In the genomic region with DNA sequence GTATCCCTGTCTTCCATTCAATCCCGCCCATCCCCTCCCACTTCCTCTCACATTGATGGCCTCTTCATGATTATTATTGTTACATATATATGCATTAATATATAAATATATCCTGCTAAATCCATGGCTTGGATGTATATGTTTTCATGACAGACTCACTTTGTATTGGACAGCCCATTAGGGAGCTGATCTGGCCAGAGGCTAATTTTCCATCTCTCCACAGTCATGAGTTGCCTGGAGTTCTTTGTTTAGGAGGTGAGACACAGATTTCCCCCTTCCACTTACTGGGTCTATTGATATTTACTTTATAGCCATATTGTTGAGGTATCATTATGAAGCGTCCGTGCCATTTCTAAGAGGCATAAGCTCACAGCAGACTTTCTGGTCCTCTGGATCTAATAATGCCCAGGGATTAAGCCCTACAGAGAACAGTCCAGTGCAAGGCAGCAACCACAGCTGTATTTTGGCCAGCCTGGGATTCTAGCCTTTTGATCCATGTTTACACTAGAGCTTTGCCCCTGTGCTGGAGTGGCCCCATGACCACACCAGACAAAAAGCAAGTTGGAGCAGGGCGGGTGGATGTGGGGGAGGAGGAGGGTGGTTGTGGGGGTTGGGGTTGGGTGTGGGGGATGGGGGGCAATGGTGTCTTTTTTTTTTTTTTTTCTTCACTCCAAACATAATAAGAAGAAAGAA, we compare ENCODE assay signal across 18 mouse cellular contexts.
DNase-seq lines count a peak whose midpoint lies in the region; ATAC-seq and TF ChIP-seq lines count a peak whose summit lies in the region.
"Had no signal": no experiment of that assay in that cellular context is flagged by ENCODE, and none has a peak within 500 bp of the region (broad histone marks: within the 10 kb centered on the region; RNA-seq: fewer than 3 reads in every experiment).

No protein-coding gene starts in this region.

- no peak overlapping the region for H3K4me2 ChIP-seq in lung, embryonic 14.5 days
- no peak overlapping the region for H3K4me2 ChIP-seq in midbrain, embryonic 14.5 days (ENCODE audit: low read length)
- H3K4me2 ChIP-seq: heart, embryonic 15.5 days; hindbrain, embryonic 13.5 days; intestine, embryonic 15.5 days had no signal

- no peak for TF ChIP-seq POLR2A in lung, adult 2 months (IDR thresholded peaks at IDR 0.05; ENCODE audit: borderline replicate concordance, extremely low read depth, low read depth, low read length)
- TF ChIP-seq POLR2A in liver, adult 2 months (IDR thresholded peaks at IDR 0.05; ENCODE audit: extremely low read depth, insufficient read depth, low read length): no peak

- peak; percentile 79 for ATAC-seq in lung, embryonic 14.5 days (ENCODE audit: insufficient read depth)
- ATAC-seq in midbrain, embryonic 14.5 days (ENCODE audit: low FRiP score, low TSS enrichment): no peak
- ATAC-seq in erythroid progenitor cell, adult 5-6 weeks (replicated peaks; ENCODE audit: low FRiP score, poor library complexity, severe bottlenecking): no peak
- ATAC-seq: intestine, embryonic 15.5 days; lung, postnatal 0 days had no signal

- 50% methylated on average over 4 of the region's 4 CpGs for WGBS in lung, embryonic 14.5 days
- WGBS in lung, adult 2 months: 74% methylated on average over 4 of the region's 4 CpGs
- WGBS in liver, adult 2 months: 47% methylated on average over 4 of the region's 4 CpGs
- WGBS in midbrain, embryonic 14.5 days: 39% methylated on average over 4 of the region's 4 CpGs

- H3K9me3 ChIP-seq in lung, embryonic 14.5 days (ENCODE audit: low read depth, low read length): no peaks in the 10 kb centered on the region
- no peaks in the 10 kb centered on the region for H3K9me3 ChIP-seq in midbrain, embryonic 14.5 days (ENCODE audit: control insufficient read depth, low read length)
- H3K9me3 ChIP-seq: heart, embryonic 15.5 days; hindbrain, embryonic 13.5 days; intestine, embryonic 15.5 days; megakaryocyte, embryonic 14.5 days had no signal

- DNase-seq in lung, embryonic 14.5 days: peak; percentile 47
- no peak for DNase-seq in lung, adult 2 months
- peak; percentile 54 for DNase-seq in embryo, embryonic 11 days
- peak; percentile 56 for DNase-seq in liver, adult 2 months (ENCODE audit: extremely low read depth, low read depth, low spot score)
- DNase-seq in midbrain, embryonic 14.5 days: peak; percentile 21
- DNase-seq in right cerebral cortex, adult 2 months (ENCODE audit: low spot score in 2 of 2): no peak
- DNase-seq: adrenal gland, adult 8-10 months; cerebellum, adult 2 months; gastrocnemius, postnatal 25 days; right cerebral cortex, postnatal 14 days; thymus, adult 18-20 months had no signal

- TF ChIP-seq CTCF in lung, embryonic 14.5 days (IDR thresholded peaks at IDR 0.05; ENCODE audit: low read depth): no peak
- no peak for TF ChIP-seq CTCF in lung, adult 2 months (IDR thresholded peaks at IDR 0.05; ENCODE audit: insufficient read depth, low read length)
- TF ChIP-seq CTCF in liver, adult 2 months (IDR thresholded peaks at IDR 0.05; ENCODE audit: low read depth, low read length): no peak

- H3K79me2 ChIP-seq in liver, adult 2 months (ENCODE audit: control insufficient read depth, insufficient read depth, low read length): no peaks in the 10 kb centered on the region

- no peaks in the 10 kb centered on the region for H3K27me3 ChIP-seq in lung, embryonic 14.5 days (ENCODE audit: insufficient read depth, low read length)
- no peaks in the 10 kb centered on the region for H3K27me3 ChIP-seq in liver, adult 2 months (ENCODE audit: control insufficient read depth, insufficient read depth, low read length)
- no peaks in the 10 kb centered on the region for H3K27me3 ChIP-seq in midbrain, embryonic 14.5 days (ENCODE audit: control insufficient read depth, insufficient read depth, low read length)
- H3K27me3 ChIP-seq: heart, embryonic 15.5 days; hindbrain, embryonic 13.5 days; intestine, embryonic 15.5 days had no signal

- H3K9ac ChIP-seq in lung, embryonic 14.5 days: no peak overlapping the region
- no peak overlapping the region for H3K9ac ChIP-seq in liver, adult 2 months (ENCODE audit: low read depth, low read length)
- no peak overlapping the region for H3K9ac ChIP-seq in midbrain, embryonic 14.5 days (replicated peaks; ENCODE audit: low read length)
- H3K9ac ChIP-seq: heart, embryonic 15.5 days; hindbrain, embryonic 13.5 days; intestine, embryonic 15.5 days had no signal

- H3K4me3 ChIP-seq in lung, embryonic 14.5 days (ENCODE audit: low read depth, low read length): no peak overlapping the region
- H3K4me3 ChIP-seq in lung, adult 2 months (replicated peaks; ENCODE audit: extremely low read depth, low read depth, low read length): no peak overlapping the region
- H3K4me3 ChIP-seq in liver, adult 2 months (ENCODE audit: insufficient read depth, low read depth, low read length): no peak overlapping the region
- H3K4me3 ChIP-seq in midbrain, embryonic 14.5 days (replicated peaks; ENCODE audit: low read depth, low read length): no peak overlapping the region
- H3K4me3 ChIP-seq: heart, embryonic 15.5 days; hindbrain, embryonic 13.5 days; intestine, embryonic 15.5 days; layer of hippocampus, adult 2 months; megakaryocyte, embryonic 14.5 days had no signal

- peaks cover 4% of the 10 kb centered on the region; the same call in 1 of the 2 replicates for H3K4me1 ChIP-seq in lung, embryonic 14.5 days (ENCODE audit: insufficient read depth)
- no peaks in the 10 kb centered on the region for H3K4me1 ChIP-seq in lung, adult 2 months (ENCODE audit: control insufficient read depth, insufficient read depth, low read length)
- 0 out of 2 replicates have a peak, but pooled peaks cover 1% of the 10 kb centered on the region for H3K4me1 ChIP-seq in liver, adult 2 months (ENCODE audit: control insufficient read depth, insufficient read depth, low read length)
- H3K4me1 ChIP-seq in midbrain, embryonic 14.5 days (ENCODE audit: control insufficient read depth, insufficient read depth, low read length): no peaks in the 10 kb centered on the region; the same call in 1 of the 2 replicates
- H3K4me1 ChIP-seq: hindbrain, embryonic 13.5 days had no signal

- H3K27ac ChIP-seq in lung, embryonic 14.5 days (ENCODE audit: low read depth): no peak overlapping the region
- no peak overlapping the region for H3K27ac ChIP-seq in liver, adult 2 months (replicated peaks; ENCODE audit: insufficient read depth, low read depth, low read length)
- no peak overlapping the region for H3K27ac ChIP-seq in midbrain, embryonic 14.5 days (replicated peaks; ENCODE audit: low read depth, low read length)
- H3K27ac ChIP-seq: heart, embryonic 15.5 days; hindbrain, embryonic 13.5 days; intestine, embryonic 15.5 days; layer of hippocampus, adult 2 months had no signal

- H3K36me3 ChIP-seq in lung, embryonic 14.5 days (ENCODE audit: insufficient read depth): no peaks in the 10 kb centered on the region
- H3K36me3 ChIP-seq in liver, adult 2 months (ENCODE audit: control insufficient read depth, insufficient read depth, low read length): no peaks in the 10 kb centered on the region
- no peaks in the 10 kb centered on the region for H3K36me3 ChIP-seq in midbrain, embryonic 14.5 days (ENCODE audit: control insufficient read depth, insufficient read depth, low read length)
- H3K36me3 ChIP-seq: heart, embryonic 15.5 days; hindbrain, embryonic 13.5 days; intestine, embryonic 15.5 days had no signal

Comparison
In these comparisons a context has a peak if more than half of its experiments do, and no peak if none do; other contexts are left out.
1. DNase-seq: peak in lung, embryonic 14.5 days (single experiment), embryo, embryonic 11 days (single experiment), liver, adult 2 months (single experiment) and midbrain, embryonic 14.5 days (single experiment); none in lung, adult 2 months (single experiment) and right cerebral cortex, adult 2 months (0 of 2).